Mouse (Mus musculus) heart, adult 2 months (tissue): Measurements from ENCODE around the gene Eps8l1.

Experiments used
- CTCF ChIP-seq: fragments of 200-600 bp; IDR thresholded peaks from 2 replicates; pipeline ENCODE4 v1.8.1; 2022; ENCODE audit warnings: antibody characterized with exemption, mild to moderate bottlenecking, moderate library complexity
- EP300 ChIP-seq: fragments of 200-500 bp; IDR thresholded peaks from 2 replicates; pipeline ENCODE4 v1.6.1; 2011; ENCODE audit warnings: low read depth, low read length, control low read depth; ENCODE audit not compliant: insufficient read depth
- POLR2A ChIP-seq: fragments of 200-500 bp; IDR thresholded peaks from 2 replicates; pipeline ENCODE4 v1.6.1; 2011; ENCODE audit warnings: mild to moderate bottlenecking, low read depth, low read length, control low read depth; ENCODE audit not compliant: insufficient read depth

- TF ChIP-seq POLR2A, result no peak
- no peak for TF ChIP-seq EP300
- TF ChIP-seq CTCF, result no peak
Measured at GRCm38 (mm10) chr7:4432026-4432425, 28.4 kb upstream of the Eps8l1 start.
